Mouse (Mus musculus) embryo, embryonic 11 days (tissue): ENCODE results near the gene Zfp598.

Experiments used
- DNase-seq: peaks from one replicate; pipeline ENCODE4 v3.0.0-alpha.2; 2015

Gene Zfp598

DNA sequence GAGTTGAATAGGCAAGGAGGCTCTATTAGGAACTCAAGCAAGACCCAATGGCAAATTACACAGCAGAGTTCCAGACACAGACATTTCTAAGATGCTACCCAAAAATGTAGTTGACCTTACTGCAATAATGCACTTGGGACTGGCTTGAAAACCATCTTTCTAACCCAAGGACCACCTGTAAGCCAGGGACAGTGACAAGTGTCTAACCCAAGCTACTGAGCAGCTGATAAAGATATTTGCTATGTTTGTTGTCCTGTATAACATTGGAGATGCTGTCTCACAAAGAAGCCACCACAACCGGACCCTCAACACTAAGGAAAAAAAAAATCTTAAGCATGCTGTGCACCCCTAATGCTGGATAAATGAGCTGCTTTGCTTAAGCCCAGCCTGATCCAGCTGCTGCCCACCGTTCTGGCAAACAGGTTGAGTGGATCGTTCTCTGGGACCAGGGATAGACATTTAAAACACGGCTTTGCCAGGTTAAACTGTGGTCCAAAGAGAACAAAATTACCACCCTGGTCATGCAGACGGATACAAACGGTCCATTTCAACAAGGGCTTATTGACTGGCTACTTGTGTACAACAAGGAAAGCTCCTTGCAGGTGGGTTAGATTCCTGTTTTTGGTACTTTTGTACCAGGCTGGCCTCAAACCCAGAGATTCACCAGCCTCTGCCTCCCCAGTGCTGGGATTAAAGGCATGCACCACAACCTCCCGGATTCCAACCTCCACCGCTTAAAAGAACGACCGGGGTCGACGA is 53.8 kb downstream of the Zfp598 start:
- no peak for DNase-seq

DNA sequence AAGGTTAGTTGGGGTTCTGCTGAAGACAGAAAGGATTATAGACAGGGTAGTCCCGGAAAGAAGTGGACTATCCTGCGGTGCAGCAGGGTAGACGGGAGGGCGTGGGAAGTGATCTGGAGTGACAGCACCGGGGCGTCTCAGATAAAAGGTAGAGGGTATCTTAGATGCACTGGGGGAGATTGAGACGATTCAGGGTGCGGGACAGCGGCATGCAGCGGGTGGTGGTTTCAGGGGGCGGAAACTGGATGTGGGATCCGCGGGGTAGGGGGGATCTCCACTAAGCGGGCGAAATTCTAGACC is 54.3 kb downstream of the Zfp598 start:
- no peak for DNase-seq

DNA sequence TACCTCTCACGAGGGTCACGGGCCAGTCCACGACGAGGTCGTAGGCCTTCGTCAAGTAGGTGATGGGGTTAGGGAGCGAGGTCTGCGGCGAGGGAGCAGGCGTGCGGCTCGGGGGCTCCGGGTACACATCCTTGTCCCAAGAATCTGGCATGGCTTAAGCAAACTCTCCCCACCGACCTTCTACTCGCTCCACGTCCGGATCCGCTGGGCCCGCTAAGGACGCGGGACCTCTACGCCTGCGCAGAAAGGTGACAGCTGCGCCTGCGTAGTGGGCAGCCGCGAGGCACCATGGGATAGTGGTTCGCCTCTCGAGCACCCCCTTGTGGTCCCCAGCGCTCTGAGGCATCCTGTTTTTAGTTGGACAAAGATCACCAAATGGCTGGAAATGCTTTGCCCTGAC is 54.7 kb downstream of the Zfp598 start, which contains the start of gene Ndufb10:
Ndufb10 (minus strand) TSS at position 295 of the 400 bp plus-strand sequence.
- DNase-seq = peak; percentile 96

DNA sequence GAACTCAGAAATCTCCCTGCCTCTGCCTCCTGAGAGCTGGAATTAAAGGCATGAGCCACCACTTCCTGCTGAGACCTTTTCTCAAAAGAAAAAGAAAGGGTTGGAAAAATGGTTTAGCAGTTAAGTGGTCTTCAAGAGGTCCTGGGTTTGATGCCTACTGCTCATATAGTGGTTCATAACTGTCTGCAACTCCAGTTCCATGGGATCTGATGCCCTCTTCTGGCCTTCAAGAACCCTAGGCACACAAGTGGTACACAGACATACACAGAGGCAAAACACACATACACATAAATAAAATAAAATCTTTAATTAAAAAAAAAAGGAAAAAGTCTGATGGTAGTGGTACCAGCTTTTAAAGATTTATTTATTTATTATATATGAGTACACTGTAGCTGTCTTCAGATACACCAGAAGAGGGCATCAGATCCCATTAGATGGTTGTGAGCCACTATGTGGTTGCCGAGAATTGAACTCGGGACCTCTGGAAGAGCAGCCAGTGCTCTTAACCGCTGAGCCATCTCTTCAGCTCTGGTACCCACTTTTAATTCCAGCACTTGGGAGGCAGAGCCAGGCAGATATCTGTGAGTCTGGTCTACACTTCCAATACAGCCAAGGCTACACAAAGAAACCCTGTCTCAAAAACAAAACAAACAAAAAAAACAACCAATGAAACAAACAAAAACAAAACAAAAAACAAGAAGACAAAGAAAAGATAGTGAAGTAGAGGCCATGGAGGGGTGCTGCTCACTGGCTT is 56.3 kb downstream of the Zfp598 start:
- no peak for DNase-seq

DNA sequence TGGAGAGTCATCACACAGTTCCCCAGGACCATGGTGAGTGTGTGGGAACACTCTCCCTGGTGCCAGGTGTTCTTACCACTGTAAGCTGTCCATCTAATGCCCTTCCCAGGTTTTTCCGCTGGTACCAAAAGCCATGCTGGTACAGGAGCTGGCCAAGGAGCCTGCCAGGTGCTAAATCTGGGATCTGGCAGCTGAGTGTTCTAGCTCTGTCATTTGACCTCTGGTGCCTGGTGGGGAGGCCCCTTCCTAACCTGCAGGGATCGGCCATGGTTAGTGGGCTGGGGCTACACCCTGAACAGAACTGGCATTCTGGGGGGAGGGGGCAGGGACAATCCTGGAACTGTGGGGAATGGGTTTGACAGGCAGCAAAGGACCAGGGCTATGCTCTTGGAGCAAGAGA is 58.1 kb downstream of the Zfp598 start, which contains the start of gene Rpl3l:
Rpl3l (plus strand) TSS at position 203 of the 400 bp plus-strand sequence.
- DNase-seq = no peak

DNA sequence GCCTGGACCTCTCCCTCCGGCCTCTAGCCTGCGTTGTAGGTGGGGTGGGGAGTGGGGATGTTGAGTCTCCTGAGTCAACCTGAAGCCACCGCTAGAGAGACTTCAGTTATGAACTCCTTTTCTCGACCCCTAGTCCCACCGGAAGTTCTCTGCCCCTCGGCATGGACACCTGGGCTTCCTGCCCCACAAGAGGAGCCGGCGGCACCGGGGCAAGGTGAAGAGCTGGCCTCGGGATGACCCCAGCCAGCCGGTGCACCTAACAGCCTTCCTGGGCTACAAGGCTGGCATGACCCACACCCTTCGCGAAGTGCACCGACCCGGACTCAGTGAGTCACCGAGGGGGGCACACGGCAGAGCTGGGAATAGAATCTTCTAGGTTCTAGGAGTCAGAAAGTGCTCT is 58.7 kb downstream of the Zfp598 start:
- no peak for DNase-seq

DNA sequence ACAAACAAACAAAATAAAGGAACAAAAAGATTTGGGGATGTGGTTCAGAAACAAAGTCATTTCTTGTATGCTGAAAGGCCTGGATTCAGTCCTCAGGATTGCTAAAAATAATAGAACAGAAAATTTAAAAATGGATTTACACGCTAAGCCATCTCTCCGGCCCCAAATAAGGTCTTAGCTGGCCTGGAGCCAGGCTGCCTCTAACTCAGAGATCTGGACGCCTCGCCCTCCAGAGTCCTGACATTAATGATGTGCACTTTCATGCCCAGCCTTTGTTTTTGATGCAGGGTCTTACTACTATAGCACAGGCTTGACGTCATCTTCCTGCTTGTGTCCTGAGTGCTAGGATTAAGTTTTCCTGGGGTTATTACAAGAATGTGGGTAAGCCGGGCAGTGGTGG is 59.6 kb downstream of the Zfp598 start:
- no peak for DNase-seq

DNA sequence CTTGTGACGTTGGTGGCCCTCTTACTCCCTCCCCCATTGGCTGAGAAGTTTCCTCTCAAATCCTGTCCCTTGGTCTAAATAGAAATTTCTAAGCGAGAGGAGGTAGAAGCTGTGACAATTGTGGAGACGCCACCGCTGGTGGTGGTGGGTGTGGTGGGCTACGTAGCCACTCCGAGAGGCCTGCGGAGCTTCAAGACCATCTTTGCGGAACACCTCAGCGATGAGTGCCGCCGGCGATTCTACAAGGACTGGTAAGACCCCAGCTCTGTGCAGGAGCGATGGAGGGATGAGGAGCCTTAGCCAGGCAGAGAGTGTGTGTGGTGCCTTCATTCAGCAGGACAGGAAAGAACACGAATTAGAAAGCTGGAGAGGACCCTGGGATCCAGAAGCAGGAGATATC is 61.3 kb downstream of the Zfp598 start:
- no peak for DNase-seq
